Mouse (Mus musculus): Measurements from ENCODE around the gene Kyat1. TPM values are rescaled to one million over a fixed set of nuclear protein-coding genes. Genes with fewer than 3 reads are reported as not detected.

Gene Kyat1
- polyA plus RNA-seq (2015; fragmentation: Nextera tagmentation; extraction: Ambion mirVana) = 14.7 and 15.5 TPM in 2 replicates

DNA sequence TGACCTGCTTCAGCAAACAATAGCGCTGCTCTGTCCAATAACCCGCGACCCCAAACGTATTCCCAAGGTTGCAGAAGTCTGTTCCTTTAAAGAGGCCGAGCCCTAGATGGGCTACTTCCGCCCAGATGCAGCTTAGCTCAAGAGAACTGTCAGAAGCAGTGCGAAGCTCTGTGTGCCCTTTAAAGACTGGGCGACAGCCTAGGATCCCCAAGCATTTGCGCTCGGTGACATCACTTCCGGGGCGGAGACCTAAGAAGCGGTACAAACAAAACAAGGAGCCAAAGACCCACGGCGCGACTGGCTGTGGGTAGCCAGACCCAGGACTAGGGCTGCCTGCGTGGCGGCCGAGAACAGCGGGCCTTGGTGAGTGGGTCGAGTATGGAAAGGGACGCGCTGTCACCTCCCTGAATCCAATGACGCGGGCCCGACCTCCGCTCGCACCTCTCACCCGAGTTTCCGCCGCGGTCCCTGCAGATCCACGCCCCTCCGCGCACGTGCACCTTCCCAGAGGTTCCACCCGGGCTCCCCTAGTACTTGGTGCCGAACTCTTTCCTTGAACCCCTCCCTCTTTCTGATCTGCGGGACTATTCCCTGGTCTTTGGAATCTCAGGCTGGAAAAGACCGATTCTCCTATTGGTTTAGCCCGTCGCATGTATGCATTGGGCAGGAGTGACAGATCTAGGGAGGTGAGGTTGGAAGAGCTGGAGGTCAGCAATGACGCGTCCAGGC, at the start of gene Kyat1:
Gene Kyat1 (minus strand): TSS at position 219 of the 729 bp plus-strand sequence.
- peak; percentile 93 for ATAC-seq (ENCODE audit: insufficient number of reproducible peaks, low FRiP score, low TSS enrichment, low read depth)
- peak within 1 kb of the TSS; percentile 67 for H3K4me3 ChIP-seq (replicated peaks)
- under 1% methylated on average over 44 of the region's 44 CpGs for WGBS
- peak within 1 kb of the TSS; percentile 85 for H3K4me2 ChIP-seq (replicated peaks)
- H3K9me3 ChIP-seq (replicated peaks) = no peaks in the 10 kb centered on the region
- H3K27ac ChIP-seq (replicated peaks) = peak within 1 kb of the TSS; percentile 87
- H3K4me1 ChIP-seq = peaks cover 14% of the 10 kb centered on the region
- no peaks in the 10 kb centered on the region for H3K27me3 ChIP-seq
- H3K36me3 ChIP-seq = no peaks in the 10 kb centered on the region
- H3K9ac ChIP-seq = peak within 1 kb of the TSS; percentile 31

DNA sequence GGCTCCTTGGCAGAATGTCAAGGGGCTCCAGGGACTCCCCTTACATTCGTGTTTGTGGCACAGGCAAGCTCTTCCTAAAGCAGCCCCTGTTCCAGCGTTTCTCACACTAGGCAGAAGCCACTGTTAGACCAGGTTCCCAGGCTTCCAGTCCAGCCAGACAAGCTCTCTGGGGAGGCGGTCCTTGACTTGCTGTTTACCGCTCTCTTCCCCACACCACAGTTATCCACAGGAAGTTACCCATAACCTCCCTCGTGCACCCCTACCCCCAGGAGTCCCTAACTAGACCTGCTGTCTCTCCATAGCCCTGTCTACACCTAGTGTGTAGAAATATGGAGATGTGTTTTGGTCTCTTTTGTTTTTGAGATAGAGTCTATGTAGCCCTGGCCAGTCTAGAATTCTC, 48.2 kb upstream of the Kyat1 start:
- H3K4me3 ChIP-seq (replicated peaks) = no peak overlapping the region
- H3K9me3 ChIP-seq (replicated peaks) = no peaks in the 10 kb centered on the region
- no peaks in the 10 kb centered on the region for H3K27me3 ChIP-seq
- peaks cover 65% of the 10 kb centered on the region for H3K36me3 ChIP-seq
- H3K4me1 ChIP-seq = peaks cover 18% of the 10 kb centered on the region; the same call in 1 of the 2 replicates
- no peak overlapping the region for H3K27ac ChIP-seq (replicated peaks)
- H3K9ac ChIP-seq = no peak overlapping the region
- 76% methylated on average over 5 of the region's 5 CpGs for WGBS
- H3K4me2 ChIP-seq (replicated peaks) = no peak overlapping the region
- ATAC-seq (ENCODE audit: insufficient number of reproducible peaks, low FRiP score, low TSS enrichment, low read depth) = no peak

DNA sequence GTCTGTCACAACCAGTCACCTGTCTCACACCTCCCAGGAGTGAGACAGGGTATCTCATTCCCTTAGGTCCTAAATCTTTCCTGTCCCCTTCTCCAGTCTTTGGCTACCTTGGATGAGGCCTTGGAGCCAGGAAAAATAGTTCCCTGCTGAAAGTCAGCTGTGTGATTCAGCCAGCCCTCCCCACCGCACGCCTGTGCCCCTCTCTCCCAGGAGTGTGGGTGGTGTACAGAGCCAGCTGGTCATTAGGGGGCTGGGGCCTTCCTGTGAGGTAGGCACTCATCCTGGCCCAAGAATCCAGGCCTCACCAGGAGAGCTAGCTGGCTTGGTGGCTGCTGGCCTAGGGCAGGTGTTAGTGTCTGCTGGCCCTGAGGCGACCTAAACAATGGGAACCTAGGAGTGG, 46.9 kb upstream of the Kyat1 start:
- 70% methylated on average over 3 of the region's 3 CpGs for WGBS
- no peak overlapping the region for H3K4me3 ChIP-seq (replicated peaks)
- H3K27ac ChIP-seq (replicated peaks) = no peak overlapping the region
- no peaks in the 10 kb centered on the region for H3K27me3 ChIP-seq
- H3K9ac ChIP-seq = no peak overlapping the region
- H3K36me3 ChIP-seq = peaks cover 65% of the 10 kb centered on the region
- H3K9me3 ChIP-seq (replicated peaks) = no peaks in the 10 kb centered on the region
- no peak for ATAC-seq (ENCODE audit: insufficient number of reproducible peaks, low FRiP score, low TSS enrichment, low read depth)
- H3K4me1 ChIP-seq = peaks cover 9% of the 10 kb centered on the region; the same call in 1 of the 2 replicates
- no peak overlapping the region for H3K4me2 ChIP-seq (replicated peaks)

DNA sequence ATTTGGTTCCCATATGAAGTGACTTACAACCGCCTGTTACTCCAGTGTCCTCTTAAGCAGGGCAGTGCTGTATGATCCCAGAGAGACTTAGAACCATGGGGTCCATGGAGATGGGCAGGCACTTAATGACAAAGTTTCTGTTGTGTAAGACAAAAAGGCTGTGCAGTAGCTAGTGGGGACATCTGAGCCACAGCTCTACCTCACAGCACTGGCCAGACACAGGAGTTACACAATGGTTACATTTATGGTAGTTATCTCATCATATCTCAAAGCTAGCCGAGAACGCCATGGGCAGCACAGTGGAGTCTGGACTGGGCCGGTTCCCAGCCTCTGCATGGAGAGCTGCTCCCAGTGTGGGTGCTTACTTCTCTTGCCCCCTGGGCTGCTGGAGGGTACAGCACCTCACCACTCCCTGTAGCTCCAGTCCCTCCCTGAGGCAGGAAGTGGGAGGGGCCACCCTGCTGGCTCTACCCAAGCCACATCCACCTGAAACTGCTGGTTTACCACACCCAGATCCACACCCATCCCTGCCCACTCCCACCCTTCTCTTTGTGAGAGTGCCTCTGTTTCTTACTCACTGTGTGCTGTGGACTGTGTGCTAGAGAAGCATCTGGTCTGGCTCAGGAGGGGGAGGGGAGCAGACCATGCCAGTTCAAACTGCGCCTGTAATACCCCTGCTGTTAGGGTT, 45.9 kb upstream of the Kyat1 start:
- Histone ChIP-seq H3K4me2 (replicated peaks) (no peak overlapping the region), H3K27me3 (no peaks in the 10 kb centered on the region), H3K4me1 (peaks cover 9% of the 10 kb centered on the region; the same call in 1 of the 2 replicates), H3K4me3 (replicated peaks) (no peak overlapping the region), H3K27ac (replicated peaks) (peak overlapping the region; percentile 59), H3K36me3 (peaks cover 55% of the 10 kb centered on the region), H3K9me3 (replicated peaks) (no peaks in the 10 kb centered on the region), H3K9ac (no peak overlapping the region)
- ATAC-seq (ENCODE audit: insufficient number of reproducible peaks, low FRiP score, low TSS enrichment, low read depth) = peak; percentile 67; the same call in 1 of the 2 replicates
- 65% methylated on average over 5 of the region's 5 CpGs for WGBS

DNA sequence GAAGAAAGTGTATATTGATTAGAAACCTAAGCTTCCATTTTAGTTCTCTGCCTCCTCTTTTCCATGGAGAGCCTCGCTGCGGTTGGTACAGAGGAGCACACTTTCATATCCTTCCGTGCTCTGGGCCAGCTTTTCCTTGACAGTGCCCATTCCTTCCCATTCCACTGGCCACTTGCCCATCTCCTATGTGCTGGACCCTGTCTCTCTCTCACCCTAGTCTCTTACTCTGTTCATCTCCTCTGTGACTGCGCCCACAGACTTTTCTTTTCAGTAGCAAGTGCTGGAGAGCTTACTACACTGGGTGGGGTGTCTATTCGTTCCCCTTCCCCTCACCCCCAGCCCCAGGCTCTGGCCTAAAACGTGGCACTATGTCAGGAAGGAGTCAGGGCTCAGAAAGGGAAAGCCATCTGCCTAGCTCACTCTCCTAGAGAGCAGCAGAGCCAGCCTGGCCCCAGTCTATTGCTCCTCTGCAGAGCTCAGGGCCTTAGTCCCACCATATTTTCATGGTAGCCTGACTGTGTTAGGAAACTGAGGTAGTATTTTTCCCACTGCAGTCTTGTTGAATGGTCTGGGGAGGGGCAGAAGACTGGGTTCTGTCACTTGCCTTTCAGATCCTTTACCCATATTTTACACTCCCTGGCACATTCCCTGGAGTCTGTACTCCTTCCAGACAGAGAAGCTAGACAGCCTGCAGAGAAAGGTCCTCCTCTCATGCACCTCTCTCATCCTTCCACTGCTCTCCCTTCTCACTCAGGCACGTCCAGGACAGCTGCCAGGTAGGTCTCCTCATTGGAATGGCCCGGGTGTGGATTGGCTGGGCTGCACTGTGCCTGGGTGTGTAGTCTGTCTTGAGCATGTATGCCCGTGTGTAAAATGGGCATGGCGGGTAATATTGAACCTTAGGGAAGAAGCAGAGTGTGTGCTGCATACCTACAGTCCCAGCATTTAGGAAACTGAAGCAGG, 44.8 kb upstream of the Kyat1 start:
- H3K27ac ChIP-seq (replicated peaks) = no peak overlapping the region
- no peak for ATAC-seq (ENCODE audit: insufficient number of reproducible peaks, low FRiP score, low TSS enrichment, low read depth)
- H3K9me3 ChIP-seq (replicated peaks) = no peaks in the 10 kb centered on the region
- H3K4me3 ChIP-seq (replicated peaks) = no peak overlapping the region
- no peak overlapping the region for H3K4me2 ChIP-seq (replicated peaks)
- H3K9ac ChIP-seq = no peak overlapping the region
- H3K27me3 ChIP-seq = no peaks in the 10 kb centered on the region
- H3K36me3 ChIP-seq = peaks cover 44% of the 10 kb centered on the region
- H3K4me1 ChIP-seq = peaks cover 9% of the 10 kb centered on the region; the same call in 1 of the 2 replicates
- 84% methylated on average over 10 of the region's 10 CpGs for WGBS

DNA sequence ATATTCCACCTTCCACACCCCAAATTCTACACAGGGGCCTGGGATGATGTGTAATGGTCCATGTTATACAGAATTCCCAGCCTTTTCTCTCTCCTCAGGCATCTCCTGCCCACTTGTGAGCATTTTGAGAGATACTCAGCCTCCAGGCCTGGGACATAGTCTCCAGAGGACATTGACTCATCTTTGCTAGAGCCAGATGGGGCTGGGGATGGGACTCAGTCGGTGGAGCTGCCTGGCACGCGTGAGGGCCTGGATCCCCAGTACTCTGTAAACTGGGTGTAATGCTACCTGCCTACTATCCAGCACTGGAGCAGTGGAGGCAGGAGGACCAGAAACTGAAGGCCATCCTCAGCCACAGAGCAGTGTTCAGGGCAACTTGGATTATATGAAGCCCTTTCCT, 43.5 kb upstream of the Kyat1 start:
- H3K4me3 ChIP-seq (replicated peaks) = no peak overlapping the region
- no peak overlapping the region for H3K4me2 ChIP-seq (replicated peaks)
- H3K9me3 ChIP-seq (replicated peaks) = no peaks in the 10 kb centered on the region
- H3K27me3 ChIP-seq = no peaks in the 10 kb centered on the region
- no peak overlapping the region for H3K9ac ChIP-seq
- ATAC-seq (ENCODE audit: insufficient number of reproducible peaks, low FRiP score, low TSS enrichment, low read depth) = no peak
- 94% methylated on average over 3 of the region's 3 CpGs for WGBS
- peaks cover 36% of the 10 kb centered on the region for H3K36me3 ChIP-seq
- peaks cover 13% of the 10 kb centered on the region; the same call in 1 of the 2 replicates for H3K4me1 ChIP-seq
- no peak overlapping the region for H3K27ac ChIP-seq (replicated peaks)

DNA sequence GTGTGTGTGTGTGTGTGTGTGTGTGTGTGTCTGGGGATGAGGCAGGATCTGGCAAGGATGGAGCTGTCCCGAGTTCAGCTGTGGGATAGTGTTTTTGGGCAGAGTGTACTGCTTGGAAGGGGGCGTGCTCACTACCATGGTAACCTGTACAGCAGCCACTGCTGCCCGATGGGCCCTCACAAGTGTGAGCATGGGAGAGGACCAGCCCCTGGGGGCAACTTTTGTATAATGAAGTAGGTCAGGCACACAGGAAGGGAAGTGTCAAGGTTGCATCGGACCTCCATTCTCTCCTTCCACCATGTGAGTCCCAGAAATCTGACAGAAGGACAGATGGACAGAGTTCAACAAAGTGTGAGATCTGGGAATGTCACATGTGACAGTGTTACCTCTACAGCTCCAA, 42.0 kb upstream of the Kyat1 start:
- no peaks in the 10 kb centered on the region for H3K27me3 ChIP-seq
- peaks cover 14% of the 10 kb centered on the region; the same call in 1 of the 2 replicates for H3K4me1 ChIP-seq
- no peak overlapping the region for H3K4me2 ChIP-seq (replicated peaks)
- H3K4me3 ChIP-seq (replicated peaks) = no peak overlapping the region
- WGBS = 71% methylated on average over 4 of the region's 4 CpGs
- no peak overlapping the region for H3K27ac ChIP-seq (replicated peaks)
- no peak for ATAC-seq (ENCODE audit: insufficient number of reproducible peaks, low FRiP score, low TSS enrichment, low read depth)
- H3K9ac ChIP-seq = no peak overlapping the region
- H3K36me3 ChIP-seq = peaks cover 44% of the 10 kb centered on the region
- no peaks in the 10 kb centered on the region for H3K9me3 ChIP-seq (replicated peaks)

DNA sequence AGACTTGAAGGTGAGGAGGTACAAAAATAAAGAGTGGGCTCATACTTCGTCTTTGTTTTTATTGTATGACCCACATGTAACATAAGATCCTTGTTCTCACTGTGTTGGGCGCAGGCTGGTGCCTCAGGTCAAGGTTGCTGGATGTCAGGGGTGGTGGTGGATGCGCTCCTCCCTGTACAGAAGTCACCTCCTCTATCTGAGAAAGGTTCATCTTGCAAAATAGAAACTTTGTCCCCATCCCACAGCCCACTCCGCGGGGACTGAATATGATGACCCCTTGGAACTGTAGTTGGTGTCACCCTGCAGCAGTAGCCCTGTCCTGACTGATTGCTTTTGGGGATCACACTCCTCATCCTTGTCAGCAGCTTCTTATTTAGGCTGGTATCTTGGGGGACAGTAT, 41.4 kb upstream of the Kyat1 start:
- H3K27ac ChIP-seq (replicated peaks) = no peak overlapping the region
- H3K9me3 ChIP-seq (replicated peaks) = no peaks in the 10 kb centered on the region
- H3K36me3 ChIP-seq = peaks cover 49% of the 10 kb centered on the region
- no peak overlapping the region for H3K9ac ChIP-seq
- H3K4me3 ChIP-seq (replicated peaks) = no peak overlapping the region
- no peaks in the 10 kb centered on the region for H3K27me3 ChIP-seq
- WGBS = 93% methylated on average over 5 of the region's 5 CpGs
- peaks cover 15% of the 10 kb centered on the region; the same call in 1 of the 2 replicates for H3K4me1 ChIP-seq
- H3K4me2 ChIP-seq (replicated peaks) = no peak overlapping the region
- ATAC-seq (ENCODE audit: insufficient number of reproducible peaks, low FRiP score, low TSS enrichment, low read depth) = no peak

DNA sequence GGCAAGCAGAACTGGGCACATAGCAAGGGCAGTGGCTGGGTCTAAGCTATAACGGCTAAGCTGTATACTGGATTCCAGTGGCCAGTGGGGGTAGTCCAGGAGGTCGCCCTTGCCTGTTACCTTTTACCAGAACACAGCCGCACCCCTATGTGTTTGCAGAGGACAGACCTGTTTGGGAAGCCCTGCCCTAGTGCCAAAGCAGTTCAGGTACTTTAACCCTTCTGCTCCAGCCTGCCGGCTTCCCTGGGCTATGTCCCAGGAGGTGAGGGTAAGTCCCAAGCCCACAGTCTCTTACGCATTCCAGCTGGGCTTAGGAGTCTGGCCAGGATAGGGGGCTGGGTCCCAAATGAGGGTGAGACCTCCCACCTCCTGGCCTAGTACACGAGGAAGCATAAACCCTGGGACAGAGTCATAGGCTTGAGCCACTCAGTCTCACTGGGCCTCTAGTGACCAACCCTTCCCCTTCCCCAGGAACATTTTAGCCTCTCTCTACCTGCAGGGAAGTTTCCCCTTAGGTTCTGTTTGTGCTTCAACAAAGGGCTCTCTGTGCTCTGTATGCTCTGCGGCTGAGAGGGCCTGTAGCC, 39.0 kb upstream of the Kyat1 start:
- Histone ChIP-seq H3K9ac (no peak overlapping the region), H3K27me3 (no peaks in the 10 kb centered on the region), H3K4me1 (peaks cover 17% of the 10 kb centered on the region; the same call in 1 of the 2 replicates), H3K4me3 (replicated peaks) (no peak overlapping the region), H3K4me2 (replicated peaks) (no peak overlapping the region), H3K9me3 (replicated peaks) (no peaks in the 10 kb centered on the region), H3K27ac (replicated peaks) (peak overlapping the region; percentile 17; the same call in 1 of the 2 replicates), H3K36me3 (peaks cover 67% of the 10 kb centered on the region)
- ATAC-seq (ENCODE audit: insufficient number of reproducible peaks, low FRiP score, low TSS enrichment, low read depth) = no peak
- 56% methylated on average over 7 of the region's 7 CpGs for WGBS

DNA sequence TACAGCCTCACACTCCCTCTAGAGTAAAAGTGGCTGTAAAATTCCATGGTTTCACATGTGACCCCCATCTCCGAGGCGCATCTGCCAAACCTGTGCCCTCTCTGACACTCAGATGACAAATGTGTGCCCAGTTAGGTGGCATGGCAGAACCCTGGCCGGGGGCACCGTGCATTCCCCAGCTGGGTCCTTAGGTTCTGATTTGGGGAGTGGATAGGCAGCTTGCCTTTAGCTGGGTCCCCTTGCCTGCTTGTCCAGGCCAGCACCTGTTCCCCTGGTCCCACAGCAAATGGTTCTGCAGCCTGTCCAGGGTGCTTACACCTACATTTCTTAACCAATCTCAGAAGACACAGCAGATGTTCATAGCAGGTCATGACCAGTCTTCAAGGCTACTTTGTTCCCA, 37.7 kb upstream of the Kyat1 start:
- Histone ChIP-seq H3K27ac (replicated peaks) (no peak overlapping the region), H3K4me1 (peaks cover 30% of the 10 kb centered on the region), H3K4me3 (replicated peaks) (no peak overlapping the region), H3K36me3 (peaks cover 55% of the 10 kb centered on the region), H3K27me3 (no peaks in the 10 kb centered on the region), H3K9me3 (replicated peaks) (no peaks in the 10 kb centered on the region), H3K4me2 (replicated peaks) (no peak overlapping the region), H3K9ac (no peak overlapping the region)
- 90% methylated on average over 4 of the region's 4 CpGs for WGBS
- no peak for ATAC-seq (ENCODE audit: insufficient number of reproducible peaks, low FRiP score, low TSS enrichment, low read depth)
